Mouse (Mus musculus) lung, embryonic 14.5 days (tissue): ENCODE data around the gene Vps54. TPM values are rescaled to one million over a fixed set of nuclear protein-coding genes. Genes with fewer than 3 reads are reported as not detected.
A peak's percentile ranks its signal among the peaks of the same experiment; 100 is the strongest.
"Not testable (repeated sequence)": the region's sequence is repeated elsewhere in the genome, so short reads cannot be mapped to it uniquely, and the experiment has no call there.

ENCODE experiments used
- ATAC-seq: fragments of 200-750 bp; cut with Nextera tagmentation; 2 replicates; pipeline ENCODE4 v1.8.0; 2017; ENCODE audit warnings: mild to moderate bottlenecking, moderate TSS enrichment, moderate library complexity; ENCODE audit not compliant: insufficient read depth
- DNase-seq: peaks from one replicate; pipeline ENCODE4 v3.0.0-alpha.2; 2015
- H3K27ac ChIP-seq: fragments of 300-500 bp; sonication (generic); 2 replicates; pipeline ENCODE4 v1.5.1; 2014; ENCODE audit warnings: low read depth, mild to moderate bottlenecking, moderate library complexity
- H3K27me3 ChIP-seq: fragments of 300-500 bp; sonication (generic); 2 replicates; pipeline ENCODE4 v1.6.1; 2014; ENCODE audit warnings: low read length, control low read depth; ENCODE audit not compliant: insufficient read depth
- H3K36me3 ChIP-seq: fragments of 300-500 bp; sonication (generic); 2 replicates; pipeline ENCODE4 v1.6.1; 2014; ENCODE audit warnings: control low read depth; ENCODE audit not compliant: insufficient read depth
- H3K4me1 ChIP-seq: fragments of 300-500 bp; sonication (generic); 2 replicates; pipeline ENCODE4 v1.6.1; 2014; ENCODE audit warnings: antibody characterized with exemption, control low read depth; ENCODE audit not compliant: insufficient read depth
- H3K4me2 ChIP-seq: fragments of 300-500 bp; sonication (generic); 2 replicates; pipeline ENCODE4 v1.6.1; 2014; ENCODE audit warnings: mild to moderate bottlenecking
- H3K4me3 ChIP-seq: fragments of 300-500 bp; sonication (generic); 2 replicates; pipeline ENCODE4 v1.5.1; 2014; ENCODE audit warnings: low read depth, low read length
- H3K9ac ChIP-seq: fragments of 300-500 bp; sonication (generic); 2 replicates; pipeline ENCODE4 v1.6.1; 2014
- H3K9me3 ChIP-seq: fragments of 300-500 bp; sonication (generic); 2 replicates; pipeline ENCODE4 v1.6.1; 2016; ENCODE audit warnings: low read depth, low read length, control low read depth
- CTCF ChIP-seq: IDR thresholded peaks from 2 replicates; pipeline ENCODE4 v1.5.1; 2016; ENCODE audit warnings: antibody characterized with exemption, low read depth
- WGBS: fragments of 180-500 bp; shearing (Covaris S2); extraction: QIAGEN DNeasy Blood & Tissue Kit; methylation state at CpG from one replicate; pipeline ENCODE4 v1.1.7; 2014; 5-methylcytosine and 5-hydroxymethylcytosine counted together
- polyA plus RNA-seq: library from polyadenylated mRNA; unstranded; fragments of >200 nt; fragmentation: Nextera tagmentation; extraction: Ambion mirVana; gene quantifications from 2 replicates; pipeline ENCODE4 v1.2.1, GENCODE M21; 2014

Vps54 gene
- 15.9 and 17.9 TPM in 2 replicates for polyA plus RNA-seq

DNA sequence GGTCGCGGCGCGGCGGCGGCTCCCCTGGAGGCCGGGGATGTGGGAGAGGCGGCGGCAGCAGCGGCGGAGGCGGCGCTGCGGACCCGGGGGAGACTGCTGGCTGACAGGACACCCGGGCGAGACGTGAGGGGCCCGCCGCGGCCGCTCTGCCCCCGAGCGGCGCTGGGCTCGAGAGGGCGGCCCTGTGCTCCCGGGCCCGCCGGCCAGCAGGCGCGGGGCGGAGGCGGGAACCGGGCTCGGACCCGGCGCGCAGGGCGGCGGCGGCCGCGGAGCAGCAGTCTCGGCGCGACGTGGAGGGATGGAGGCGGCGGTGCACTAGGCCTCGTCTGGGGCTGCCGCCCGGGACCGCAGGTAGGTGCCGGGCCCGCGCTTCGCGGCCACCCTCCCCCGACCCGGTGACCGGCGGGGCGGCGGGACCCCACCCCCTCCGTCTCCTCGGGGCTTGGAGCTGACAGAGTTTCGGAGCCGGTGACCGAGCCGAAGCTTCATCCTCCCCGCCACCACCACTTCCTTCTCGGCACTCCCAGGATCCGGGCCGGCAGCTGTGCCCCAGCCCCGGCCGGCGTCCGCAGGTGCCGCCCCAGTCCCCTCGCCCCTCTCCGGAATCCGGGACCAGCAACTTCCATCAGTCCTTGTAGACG lies at the start of gene Vps54:
TSS of gene Vps54 (plus strand) at position 261 of the 641 bp plus-strand sequence.
- no peaks in the 10 kb centered on the region for H3K9me3 ChIP-seq
- peak within 1 kb of the TSS; percentile 98 for H3K9ac ChIP-seq
- no peaks in the 10 kb centered on the region for H3K36me3 ChIP-seq
- ATAC-seq, result peak; percentile 80
- DNase-seq, result peak; percentile 60
- no peaks in the 10 kb centered on the region for H3K27me3 ChIP-seq
- H3K4me1 ChIP-seq, result peaks cover 5% of the 10 kb centered on the region
- peak within 1 kb of the TSS; percentile 75 for H3K4me2 ChIP-seq
- peak within 1 kb of the TSS; percentile 97 for H3K27ac ChIP-seq
- H3K4me3 ChIP-seq, result peak within 1 kb of the TSS; percentile 93
- TF ChIP-seq CTCF, result no peak
- WGBS, result 0% methylated on average over 42 of the region's 84 CpGs

DNA sequence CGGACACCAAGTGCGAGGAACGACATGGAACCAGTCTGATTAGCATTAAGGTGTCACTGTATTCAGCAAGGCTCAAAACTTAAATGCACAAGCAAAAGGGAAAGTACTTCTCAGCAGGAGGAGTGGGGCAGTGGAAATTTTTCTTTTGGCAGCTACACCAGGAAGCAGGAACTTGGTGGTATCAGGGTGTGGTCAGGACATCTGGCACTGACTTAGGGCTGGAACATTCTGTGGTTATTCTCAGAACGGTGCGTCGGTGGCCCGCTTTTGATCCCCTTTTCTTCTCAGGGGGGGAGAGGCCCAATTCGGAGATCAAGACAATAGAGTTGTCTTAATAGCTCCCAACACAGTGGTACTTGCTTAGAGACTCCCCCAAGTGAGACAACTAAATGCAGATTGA lies 47.3 kb upstream of the Vps54 start:
- H3K27me3 ChIP-seq, H3K9ac ChIP-seq, H3K9me3 ChIP-seq, H3K4me2 ChIP-seq, DNase-seq, H3K4me1 ChIP-seq, H3K4me3 ChIP-seq, H3K27ac ChIP-seq, H3K36me3 ChIP-seq, ATAC-seq: not testable (repeated sequence)
- 89% methylated on average over 8 of the region's 8 CpGs for WGBS

DNA sequence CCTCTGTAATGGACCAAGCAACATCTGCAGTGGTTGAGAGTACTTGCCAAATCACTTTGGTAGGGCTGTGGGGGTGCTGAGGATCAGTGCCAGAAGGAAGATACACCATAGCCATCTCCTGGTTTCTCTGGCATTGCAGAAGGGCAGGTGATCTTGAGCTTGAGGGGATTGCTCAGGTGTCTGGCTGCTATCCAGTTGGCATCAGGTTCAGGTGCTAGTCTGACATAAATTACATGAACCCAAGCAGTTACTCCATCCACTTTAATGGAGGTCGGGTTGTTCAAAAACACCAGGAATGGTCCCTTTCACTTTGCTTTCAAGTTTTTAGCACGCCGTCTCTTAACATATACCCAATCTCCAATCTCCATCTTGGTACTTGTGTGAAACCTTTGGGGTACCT lies 44.2 kb upstream of the Vps54 start:
- no peaks in the 10 kb centered on the region for H3K27me3 ChIP-seq
- WGBS, result 92% methylated on average over 3 of the region's 3 CpGs
- H3K4me1 ChIP-seq, result no peaks in the 10 kb centered on the region
- H3K9me3 ChIP-seq, result no peaks in the 10 kb centered on the region
- no peak overlapping the region for H3K27ac ChIP-seq
- no peak overlapping the region for H3K9ac ChIP-seq
- no peak for ATAC-seq
- no peaks in the 10 kb centered on the region for H3K36me3 ChIP-seq
- DNase-seq, result no peak
- TF ChIP-seq CTCF, result no peak
- H3K4me3 ChIP-seq, result no peak overlapping the region
- H3K4me2 ChIP-seq, result no peak overlapping the region

DNA sequence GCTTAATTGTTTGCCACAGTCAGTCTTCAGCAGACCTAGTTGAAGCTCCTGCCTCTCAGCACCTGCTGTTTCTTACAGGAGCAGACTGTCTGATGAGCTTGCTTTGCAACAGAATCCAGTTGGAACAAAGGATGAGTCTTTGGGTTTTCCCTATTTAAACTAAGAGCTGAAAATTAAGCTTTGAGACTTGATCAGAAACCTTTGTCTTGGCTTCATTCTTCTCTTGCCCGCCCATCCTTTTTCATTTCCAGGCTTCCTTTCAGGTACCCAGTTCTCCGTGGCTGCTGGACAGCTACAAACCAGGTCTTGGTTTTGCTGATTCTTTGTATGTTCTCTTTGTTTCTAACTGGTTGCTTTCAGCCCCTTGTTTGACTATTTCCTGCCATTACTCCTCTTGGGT lies 30.0 kb upstream of the Vps54 start:
- no peaks in the 10 kb centered on the region for H3K36me3 ChIP-seq
- TF ChIP-seq CTCF, result no peak
- no peaks in the 10 kb centered on the region for H3K4me1 ChIP-seq
- no peaks in the 10 kb centered on the region for H3K27me3 ChIP-seq
- H3K4me3 ChIP-seq, result no peak overlapping the region
- no peak overlapping the region for H3K27ac ChIP-seq
- no peaks in the 10 kb centered on the region; the same call in 1 of the 2 replicates for H3K9me3 ChIP-seq
- no peak overlapping the region for H3K9ac ChIP-seq
- DNase-seq (no peak), ATAC-seq (no peak)
- no peak overlapping the region for H3K4me2 ChIP-seq
- WGBS, result 81% methylated on average over 2 of the region's 2 CpGs

DNA sequence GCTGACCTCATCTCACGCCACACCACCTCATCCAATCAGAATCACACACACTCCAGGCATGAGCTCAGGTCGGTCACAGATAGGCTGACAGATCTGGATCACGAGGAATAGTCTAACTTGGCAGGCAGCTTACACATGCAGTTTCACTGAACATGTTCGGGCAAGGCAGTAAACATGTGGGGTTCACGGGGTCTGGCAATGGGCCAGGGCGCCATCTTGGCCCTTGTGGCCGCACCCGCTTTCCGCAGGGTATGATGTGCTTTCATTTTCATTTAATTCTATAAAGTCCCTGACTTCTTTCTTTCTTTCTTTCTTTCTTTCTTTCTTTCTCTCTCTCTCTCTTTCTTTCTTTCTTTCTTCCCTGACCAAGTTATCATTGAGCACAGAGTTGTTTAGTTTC lies 29.4 kb upstream of the Vps54 start:
- H3K27me3 ChIP-seq, H3K36me3 ChIP-seq, H3K4me1 ChIP-seq, H3K9ac ChIP-seq, H3K4me3 ChIP-seq, H3K27ac ChIP-seq, DNase-seq, H3K4me2 ChIP-seq, H3K9me3 ChIP-seq, ATAC-seq: not testable (repeated sequence)
- 90% methylated on average over 9 of the region's 9 CpGs for WGBS

DNA sequence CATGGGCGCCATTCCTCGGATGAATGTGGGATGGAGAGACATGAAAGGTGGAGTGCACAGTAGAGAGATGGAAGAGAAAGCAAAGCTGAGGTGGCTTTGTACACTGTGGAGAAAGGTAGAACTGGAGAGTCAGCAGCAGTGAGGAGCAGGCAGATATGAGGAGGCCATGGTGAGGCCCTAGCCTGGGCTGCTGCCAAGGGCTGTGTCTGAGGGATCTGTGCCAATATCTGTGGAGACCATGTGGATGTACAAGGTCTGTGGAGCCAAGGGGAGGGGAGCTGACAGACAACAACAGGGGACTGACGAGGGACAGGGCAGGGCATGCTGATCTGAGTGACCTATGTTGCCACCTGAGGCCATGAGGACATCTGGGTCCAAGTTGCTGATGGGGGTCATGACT lies 21.7 kb upstream of the Vps54 start:
- no peaks in the 10 kb centered on the region for H3K27me3 ChIP-seq
- no peaks in the 10 kb centered on the region for H3K9me3 ChIP-seq
- no peak overlapping the region for H3K4me3 ChIP-seq
- H3K36me3 ChIP-seq, result no peaks in the 10 kb centered on the region
- no peaks in the 10 kb centered on the region for H3K4me1 ChIP-seq
- 73% methylated on average over 3 of the region's 3 CpGs for WGBS
- no peak overlapping the region for H3K4me2 ChIP-seq
- TF ChIP-seq CTCF, result no peak
- H3K27ac ChIP-seq, result no peak overlapping the region
- ATAC-seq (no peak; the same call in 1 of the 2 replicates), DNase-seq (peak; percentile 69)
- no peak overlapping the region for H3K9ac ChIP-seq

DNA sequence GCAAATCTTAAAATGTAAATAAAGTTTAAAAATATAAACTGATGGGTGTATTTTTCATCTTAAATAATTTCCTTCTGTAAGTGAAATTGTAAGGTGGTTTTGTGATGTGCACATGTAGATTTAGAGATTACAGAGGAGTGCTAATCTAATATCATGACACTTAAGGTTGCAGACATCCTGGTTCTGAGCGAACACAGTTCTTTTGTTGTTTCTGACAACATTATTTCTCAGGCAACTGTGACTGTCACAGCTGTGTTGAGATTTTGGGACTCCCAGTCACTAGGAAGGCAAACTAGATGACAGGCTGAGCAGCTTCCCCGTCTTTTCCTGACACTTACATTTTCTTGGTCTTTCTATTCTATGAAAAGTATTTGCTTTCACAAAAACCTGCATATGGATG lies 19.8 kb upstream of the Vps54 start:
- Histone ChIP-seq H3K27ac (no peak overlapping the region), H3K4me2 (no peak overlapping the region), H3K4me3 (no peak overlapping the region), H3K4me1 (no peaks in the 10 kb centered on the region), H3K36me3 (no peaks in the 10 kb centered on the region), H3K27me3 (no peaks in the 10 kb centered on the region), H3K9ac (no peak overlapping the region), H3K9me3 (no peaks in the 10 kb centered on the region)
- WGBS, result 71% methylated on average over 2 of the region's 2 CpGs
- ATAC-seq (no peak), DNase-seq (no peak)
- TF ChIP-seq CTCF, result no peak
